Mouse (Mus musculus): ENCODE measurements around the gene Usp48.
A peak's percentile ranks its signal among the peaks of the same experiment; 100 is the strongest.

The Usp48 gene

DNA sequence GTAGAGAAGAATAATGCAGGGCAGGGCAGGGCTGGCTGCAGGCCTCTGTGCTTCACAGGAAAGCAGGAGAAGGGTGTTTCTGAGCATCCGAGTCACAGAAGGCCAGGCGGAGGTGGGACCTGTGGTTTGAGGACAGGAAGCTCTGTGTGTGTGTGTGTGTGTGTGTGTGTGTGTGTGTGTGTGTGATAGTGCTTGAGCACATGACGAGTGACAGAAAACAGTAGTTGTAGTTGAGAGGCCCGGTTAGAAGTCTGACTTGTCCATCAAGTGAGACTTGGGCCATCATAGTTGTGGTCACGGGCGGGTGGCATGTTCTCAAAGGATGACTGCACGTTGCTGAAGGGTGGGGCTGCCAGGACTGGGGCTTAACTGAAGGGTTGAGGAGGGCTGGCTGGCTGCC is 16.1 kb downstream of the Usp48 start:
- DNase-seq (ENCODE audit: low read depth), result peak; percentile 83

GRCm38 (mm10) chr4:137610256-137610655 is 16.7 kb downstream of the Usp48 start:
- no peak for DNase-seq (ENCODE audit: low read depth)

DNA sequence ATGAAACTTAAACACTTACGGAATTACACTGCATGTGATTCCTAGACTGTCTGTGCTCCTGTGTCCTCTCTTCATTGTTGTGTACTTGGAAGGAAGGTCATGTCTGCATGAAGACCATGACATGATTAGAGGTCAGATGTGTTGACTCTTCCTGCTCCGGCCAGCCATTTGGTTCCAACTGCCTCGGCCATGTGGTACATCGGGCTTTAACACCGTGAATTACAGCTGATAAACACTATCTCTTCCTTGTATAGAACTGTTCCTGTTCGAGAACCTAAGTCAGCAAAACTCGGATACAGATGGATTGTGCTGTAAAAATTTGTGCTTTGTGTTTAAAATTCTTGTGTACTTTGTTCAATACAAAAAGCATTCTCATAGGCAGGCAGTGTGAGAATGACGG is 29.3 kb downstream of the Usp48 start:
- DNase-seq (ENCODE audit: low read depth), result no peak

DNA sequence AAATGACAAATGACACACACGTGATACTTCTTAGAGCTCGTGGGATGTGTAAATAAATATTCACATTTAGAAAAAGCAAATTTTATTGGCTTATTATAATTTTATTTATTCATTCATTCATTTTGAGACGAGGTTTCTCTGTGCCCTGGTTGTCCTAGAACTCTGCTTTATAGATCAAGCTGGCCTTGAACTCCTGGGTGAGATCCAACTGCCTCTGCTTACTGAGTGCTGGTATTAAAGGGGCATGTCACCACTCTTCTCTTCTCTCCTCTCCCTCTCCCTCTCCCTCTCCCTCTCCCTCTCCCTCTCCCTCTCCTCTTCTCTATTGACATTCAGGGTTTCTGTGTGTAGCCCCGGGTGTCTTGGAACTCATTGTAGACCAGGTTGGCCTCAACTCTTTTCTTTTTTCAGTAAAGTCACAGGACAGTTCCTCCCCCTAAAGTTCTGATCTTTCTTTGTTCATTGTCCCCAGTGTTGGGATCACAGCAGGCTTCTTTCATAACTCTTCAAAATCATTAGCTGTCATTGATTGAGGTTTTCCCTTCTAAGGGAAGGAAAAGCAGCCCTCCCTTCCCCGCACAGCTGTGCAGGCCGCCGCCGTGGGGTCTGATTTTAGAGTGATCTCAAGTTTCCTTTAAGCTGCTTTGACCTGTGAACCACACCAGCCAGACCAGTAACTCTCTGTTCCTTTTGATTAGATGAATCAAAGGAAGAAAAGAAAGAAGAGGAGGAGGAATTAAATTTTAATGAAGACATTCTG is 34.1 kb downstream of the Usp48 start:
- DNase-seq (ENCODE audit: low read depth), result no peak

DNA sequence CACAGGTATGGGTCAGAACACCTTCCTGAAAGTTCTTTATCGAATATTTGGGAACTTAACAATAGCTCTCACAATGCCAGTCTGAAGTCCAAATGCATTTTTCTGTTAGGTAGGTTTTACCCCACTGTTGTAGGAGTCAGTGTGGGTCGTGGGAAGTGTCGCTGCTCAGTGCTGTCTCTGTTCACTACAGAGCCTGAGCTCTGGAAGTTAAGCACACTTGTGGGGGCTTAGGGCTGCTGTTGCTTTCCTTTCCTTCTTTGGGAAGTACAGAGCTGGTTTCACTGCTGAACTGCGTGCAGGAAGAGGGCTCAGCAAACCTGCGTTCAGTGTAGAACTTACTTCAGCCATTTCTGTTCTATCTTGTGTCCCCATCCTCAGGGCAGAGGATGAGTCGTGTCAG is 34.8 kb downstream of the Usp48 start:
- no peak for DNase-seq (ENCODE audit: low read depth)

DNA sequence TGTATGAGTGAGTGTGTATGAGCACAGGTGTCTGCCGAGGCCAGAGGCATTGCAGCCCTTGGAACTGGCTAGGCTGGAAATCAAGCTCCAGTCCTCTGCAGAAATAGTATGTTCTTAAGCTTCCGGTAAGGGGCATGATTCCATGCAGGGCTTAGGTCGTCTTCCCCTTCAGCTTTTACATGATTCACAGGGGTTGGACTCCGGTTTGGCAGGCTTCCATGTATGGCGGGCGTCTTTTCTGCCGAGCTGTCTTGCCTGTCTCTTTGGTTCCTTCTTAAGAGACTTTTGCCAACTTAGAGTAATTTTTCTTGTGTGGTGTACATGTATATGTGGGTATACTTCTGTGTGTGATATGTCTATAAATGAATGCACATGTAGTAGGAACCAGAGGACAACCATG is 35.8 kb downstream of the Usp48 start:
- DNase-seq (ENCODE audit: low read depth), result no peak

DNA sequence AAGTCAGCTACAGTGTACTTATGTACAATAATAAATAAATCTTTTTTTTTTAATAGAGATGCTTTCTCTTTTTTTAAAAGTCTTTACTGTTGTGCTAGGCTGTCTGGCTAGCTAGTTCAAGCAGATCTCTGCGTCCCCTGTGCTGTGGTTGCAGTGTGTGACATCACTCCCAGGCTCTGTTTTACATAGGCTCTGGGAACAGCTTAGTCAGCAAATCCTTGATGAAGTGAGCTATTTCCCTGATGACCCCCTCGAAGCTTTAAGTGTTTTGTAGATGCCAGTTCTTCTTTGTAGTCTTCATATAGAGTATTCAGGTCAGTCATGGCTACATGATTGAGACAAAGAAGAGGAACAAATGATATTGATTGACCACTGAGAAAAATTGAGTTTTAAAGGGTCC is 36.6 kb downstream of the Usp48 start:
- no peak for DNase-seq (ENCODE audit: low read depth)

DNA sequence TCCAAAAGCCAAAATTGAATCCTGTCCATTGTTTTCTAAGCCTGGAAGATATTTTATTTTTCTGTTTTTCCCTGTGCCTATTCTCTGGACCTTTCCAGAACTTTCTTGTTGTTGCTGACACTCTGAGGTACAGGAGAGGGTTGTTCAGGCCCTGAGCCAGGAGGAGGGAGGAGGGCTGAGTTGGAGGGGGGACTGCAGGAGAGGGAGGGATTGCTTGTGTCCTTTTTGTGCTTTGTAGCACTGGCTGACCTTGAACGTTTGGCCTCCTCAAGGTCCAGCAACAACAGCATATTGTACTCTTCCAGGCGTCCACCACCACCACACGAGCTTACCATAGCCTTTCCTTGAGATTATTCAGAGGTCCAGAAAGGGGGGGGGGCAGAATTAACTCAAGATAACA is 38.0 kb downstream of the Usp48 start:
- DNase-seq (ENCODE audit: low read depth), result no peak

GRCm38 (mm10) chr4:137633394-137633793 is 39.8 kb downstream of the Usp48 start:
- no peak for DNase-seq (ENCODE audit: low read depth)

- no peak for DNase-seq (ENCODE audit: low read depth)
These were observed 43.0 kb downstream of the Usp48 start for GRCm38 (mm10) chr4:137636597-137636996.

- DNase-seq (ENCODE audit: low read depth), result peak; percentile 40
These were observed 48.0 kb downstream of the Usp48 start for GRCm38 (mm10) chr4:137641556-137641955.

DNA sequence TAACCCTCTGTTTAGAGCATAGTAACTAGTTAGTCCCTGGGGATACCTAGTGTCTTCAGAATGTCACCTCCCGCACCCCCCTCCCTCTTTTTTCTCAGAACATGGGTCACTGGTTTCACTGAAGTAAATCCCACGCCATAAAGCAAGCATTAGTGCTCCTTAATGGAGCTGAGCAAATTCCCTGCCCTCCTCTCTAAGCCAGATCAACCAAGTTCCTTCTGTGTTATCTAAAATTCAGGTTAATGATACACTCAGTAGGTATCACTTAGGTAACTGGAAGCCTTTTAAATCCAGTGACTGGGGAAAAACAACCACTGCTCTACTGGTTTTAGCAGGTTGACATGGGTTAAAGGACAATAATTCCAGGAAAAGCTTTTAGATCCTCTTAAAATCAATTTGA is 48.5 kb downstream of the Usp48 start:
- DNase-seq (ENCODE audit: low read depth), result no peak

GRCm38 (mm10) chr4:137643459-137643858 is 49.9 kb downstream of the Usp48 start:
- DNase-seq (ENCODE audit: low read depth), result no peak

- DNase-seq (ENCODE audit: low read depth), result no peak
These were observed 52.7 kb downstream of the Usp48 start for GRCm38 (mm10) chr4:137646262-137646661.

GRCm38 (mm10) chr4:137647648-137648047 is 54.1 kb downstream of the Usp48 start:
- no peak for DNase-seq (ENCODE audit: low read depth)

GRCm38 (mm10) chr4:137648230-137648629 is 54.7 kb downstream of the Usp48 start:
- no peak for DNase-seq (ENCODE audit: low read depth)

DNA sequence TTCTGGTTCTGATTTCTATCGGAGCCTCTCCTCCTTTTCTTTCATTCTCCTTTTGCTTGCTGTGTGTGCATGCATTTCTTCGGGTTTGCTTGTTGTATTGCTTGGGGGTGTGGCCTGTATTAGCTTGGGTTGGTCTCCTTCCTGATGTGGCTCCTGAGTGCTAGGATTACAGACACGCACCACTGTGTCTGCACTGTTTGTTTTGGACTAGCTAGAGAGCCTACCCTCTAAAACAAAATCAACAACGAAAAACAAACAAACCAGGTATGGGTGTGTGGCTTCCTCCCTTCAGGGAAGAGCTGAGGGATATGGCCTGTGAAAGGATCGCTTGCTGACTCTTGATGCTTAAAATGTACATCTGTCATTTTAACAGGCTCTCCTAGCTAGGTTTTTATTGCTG is 57.4 kb downstream of the Usp48 start:
- no peak for DNase-seq (ENCODE audit: low read depth)

DNA sequence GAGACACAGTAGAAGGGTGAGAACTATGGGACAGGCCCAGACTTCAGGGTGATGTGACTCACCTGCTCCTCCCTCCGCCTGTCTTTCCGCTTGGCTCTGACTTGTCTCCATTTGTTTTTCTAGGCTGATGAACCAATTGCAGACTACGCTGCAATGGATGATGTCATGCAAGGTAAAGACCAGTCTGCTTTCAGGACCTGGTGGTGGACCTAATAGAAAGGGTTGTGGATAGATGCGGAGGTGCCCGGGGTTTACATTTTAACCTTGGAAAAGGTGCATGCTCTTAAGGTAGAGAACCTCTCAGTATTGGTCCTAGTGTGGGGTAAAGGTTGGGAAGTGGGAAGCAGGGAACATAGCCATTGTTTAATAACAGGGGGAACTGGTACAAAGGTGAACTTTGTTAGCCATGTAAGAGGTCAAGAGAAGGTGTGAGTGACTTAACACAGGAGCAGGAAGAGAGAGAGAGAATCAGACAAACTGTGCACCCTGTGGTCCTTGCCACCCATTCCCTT is 59.3 kb downstream of the Usp48 start:
- no peak for DNase-seq (ENCODE audit: low read depth)

DNA sequence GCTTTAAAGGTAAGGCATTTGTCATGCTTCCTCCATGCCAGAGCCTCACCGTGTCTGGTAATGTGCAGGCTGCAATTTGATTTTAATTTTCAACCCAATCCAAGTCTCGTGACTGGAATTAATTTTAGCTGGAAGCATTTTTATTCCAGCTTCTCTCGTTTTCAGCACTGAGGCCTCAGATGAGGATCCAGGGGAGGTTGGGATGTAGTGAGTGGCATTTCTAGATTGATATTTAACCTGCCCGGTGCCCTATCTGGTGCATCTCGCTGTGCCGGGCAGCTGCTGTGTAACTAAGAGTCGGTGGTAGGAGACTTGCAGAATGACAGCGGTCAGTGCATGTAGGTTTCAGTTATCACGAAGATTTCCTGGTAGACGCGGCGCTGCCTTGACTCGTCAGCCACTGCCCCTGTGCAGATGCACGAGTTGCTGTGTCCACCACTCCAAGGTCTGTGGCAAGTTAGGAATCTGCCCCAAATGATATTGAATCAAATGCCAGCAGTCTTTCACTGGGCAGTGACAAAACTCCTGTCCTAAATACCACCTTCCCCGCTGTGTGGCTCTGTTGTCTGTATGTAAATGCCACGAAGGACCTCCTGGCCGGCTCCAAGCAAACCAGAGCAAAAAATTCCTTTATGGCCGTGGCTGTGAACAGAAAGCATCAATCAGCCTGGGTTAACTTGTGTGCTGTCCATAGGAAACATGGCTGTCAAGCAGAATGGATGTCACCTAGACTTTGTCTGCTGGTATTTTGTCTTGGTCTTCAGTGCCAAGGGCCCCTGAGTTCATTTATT is 61.9 kb downstream of the Usp48 start:
- DNase-seq (ENCODE audit: low read depth), result no peak

- no peak for DNase-seq (ENCODE audit: low read depth)
These were observed 64.1 kb downstream of the Usp48 start for GRCm38 (mm10) chr4:137657674-137658073.

DNA sequence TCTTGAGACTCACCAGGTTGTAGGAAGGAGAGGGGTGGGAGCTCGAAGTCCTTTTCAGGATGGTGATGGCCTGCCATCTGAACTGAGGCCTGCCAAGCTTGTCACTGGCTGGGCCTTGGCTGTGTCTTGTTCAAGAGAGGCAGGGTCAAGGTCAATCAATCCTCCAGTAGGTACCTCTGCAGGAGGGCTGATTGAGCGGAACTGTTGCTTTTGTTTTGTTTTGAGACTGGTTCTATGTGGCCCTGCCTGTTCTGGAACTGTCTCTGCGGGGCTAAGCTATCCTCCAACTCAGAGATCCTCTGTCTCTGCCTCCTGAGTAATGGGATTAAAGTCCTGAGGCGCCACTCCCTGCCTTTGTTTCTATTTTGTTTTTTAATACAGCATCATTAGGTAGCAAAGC is 66.0 kb downstream of the Usp48 start:
- DNase-seq (ENCODE audit: low read depth), result no peak

- no peak for DNase-seq (ENCODE audit: low read depth)
These were observed 67.0 kb downstream of the Usp48 start for GRCm38 (mm10) chr4:137660364-137661077.

DNA sequence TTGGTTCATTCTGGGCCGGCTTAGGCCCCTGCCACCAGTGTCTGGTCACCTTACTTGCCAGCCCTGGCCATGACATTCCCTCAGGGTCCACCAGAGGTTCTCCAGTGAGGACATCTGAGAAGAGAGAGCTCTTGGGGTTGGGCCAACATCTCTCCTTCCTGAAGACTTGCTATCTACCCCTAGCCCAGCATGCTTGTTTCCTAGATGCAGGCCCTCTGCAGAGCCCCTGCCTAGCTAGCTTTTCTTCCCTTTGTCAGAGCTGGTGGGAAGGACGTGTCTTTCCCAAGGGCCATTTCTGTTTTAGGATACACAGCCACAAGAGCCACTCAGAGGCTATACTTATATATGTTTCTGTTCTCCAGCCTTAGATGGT is 67.5 kb downstream of the Usp48 start:
- DNase-seq (ENCODE audit: low read depth), result no peak

Measured in induced T-regulatory cell, adult 2 months (primary cell).